Mouse (Mus musculus): Measurements from ENCODE around the gene Ddx31. TPM values are rescaled to one million over a fixed set of nuclear protein-coding genes. Genes with fewer than 3 reads are reported as not detected.

The Ddx31 gene
- polyA plus RNA-seq, 1 experiment from 2014 or later = 16.7 TPM

Other genes with a start within 250 kb of the Ddx31 start
- gene Gfi1b, start 218.4 kb upstream of the Ddx31 start, polyA plus RNA-seq (2016; fragmentation: Nextera tagmentation; extraction: Ambion mirVana) = 3.4 and 4.7 TPM in 2 replicates
- 21.8 and 23.8 TPM in 2 replicates for gene Tsc1, start 199.2 kb upstream of the Ddx31 start, polyA plus RNA-seq (2016; fragmentation: Nextera tagmentation; extraction: Ambion mirVana)
- gene Spaca9, start 140.7 kb upstream of the Ddx31 start, polyA plus RNA-seq (2016; fragmentation: Nextera tagmentation; extraction: Ambion mirVana) = 4.4 TPM in 2 replicates
- gene Ak8, start 140.2 kb upstream of the Ddx31 start, polyA plus RNA-seq (2016; fragmentation: Nextera tagmentation; extraction: Ambion mirVana) = 0.73 and 1.7 TPM in 2 replicates
- 21.1 and 23.7 TPM in 2 replicates for gene Gtf3c4, start within 50 bp of the Ddx31 start, polyA plus RNA-seq (2016; fragmentation: Nextera tagmentation; extraction: Ambion mirVana)
- 10.8 and 18.4 TPM in 2 replicates for gene Barhl1, start 76.3 kb downstream of the Ddx31 start, polyA plus RNA-seq (2016; fragmentation: Nextera tagmentation; extraction: Ambion mirVana)
- gene Cfap77, start 214.7 kb downstream of the Ddx31 start, polyA plus RNA-seq (2016; fragmentation: Nextera tagmentation; extraction: Ambion mirVana) = 0.51 and 0.61 TPM in 2 replicates
- gene Ttf1, start 219.9 kb downstream of the Ddx31 start, polyA plus RNA-seq (2016; fragmentation: Nextera tagmentation; extraction: Ambion mirVana) = 10.2 and 12.2 TPM in 2 replicates